In genomic region chr4:87883225-87883875, GRCm38 (mm10) we compare ENCODE assay signal across 11 mouse cellular contexts.
DNase-seq lines count a peak whose midpoint lies in the region; ATAC-seq and TF ChIP-seq lines count a peak whose summit lies in the region.
"Had no signal": no experiment of that assay in that cellular context is flagged by ENCODE, and none has a peak within 500 bp of the region (broad histone marks: within the 10 kb centered on the region; RNA-seq: fewer than 3 reads in every experiment).

No protein-coding gene starts in this region.

- no peak for TF ChIP-seq CTCF in brain, embryonic 14.5 days (IDR thresholded peaks at IDR 0.05; ENCODE audit: borderline replicate concordance, extremely low read depth, insufficient read depth, insufficient read length)

- H3K27ac ChIP-seq in kidney, embryonic 15.5 days: no peak overlapping the region
- no peak overlapping the region for H3K27ac ChIP-seq in hindbrain, embryonic 16.5 days (ENCODE audit: low read depth, low read length)
- H3K27ac ChIP-seq in midbrain, embryonic 15.5 days: peak overlapping the region; percentile 15; the same call in 1 of the 2 replicates

- no peak overlapping the region for H3K4me2 ChIP-seq in kidney, embryonic 15.5 days
- H3K4me2 ChIP-seq in hindbrain, embryonic 16.5 days (ENCODE audit: low read length): no peak overlapping the region
- no peak overlapping the region for H3K4me2 ChIP-seq in midbrain, embryonic 15.5 days
- H3K4me2 ChIP-seq: liver, embryonic 11.5 days had no signal

- no peak overlapping the region for H3K9ac ChIP-seq in kidney, embryonic 15.5 days
- no peak overlapping the region for H3K9ac ChIP-seq in hindbrain, embryonic 16.5 days (ENCODE audit: low read depth, low read length)
- H3K9ac ChIP-seq in midbrain, embryonic 15.5 days: no peak overlapping the region

- H3K27me3 ChIP-seq in kidney, embryonic 15.5 days: no peaks in the 10 kb centered on the region
- H3K27me3 ChIP-seq in hindbrain, embryonic 16.5 days (replicated peaks; ENCODE audit: control insufficient read depth, insufficient read depth, low read length): no peaks in the 10 kb centered on the region
- no peaks in the 10 kb centered on the region for H3K27me3 ChIP-seq in midbrain, embryonic 15.5 days (replicated peaks)
- H3K27me3 ChIP-seq: CH12.LX had no signal

- DNase-seq in kidney, adult 8-10 months: peak; percentile 21 to 32
- peak; percentile 87 for DNase-seq in brain, embryonic 14.5 days (ENCODE audit: low read depth)
- DNase-seq in thymus, postnatal 36 days: no peak
- DNase-seq in thymus, adult 18-20 months: no peak
- DNase-seq in embryo, embryonic 10 days (ENCODE audit: low spot score): no peak
- DNase-seq: lung, postnatal 4 days had no signal

- no peak overlapping the region for H3K4me3 ChIP-seq in kidney, embryonic 15.5 days (replicated peaks)
- no peak overlapping the region for H3K4me3 ChIP-seq in hindbrain, embryonic 16.5 days (ENCODE audit: low read length)
- no peak overlapping the region for H3K4me3 ChIP-seq in midbrain, embryonic 15.5 days

- TF ChIP-seq POLR2A in brain, embryonic 14.5 days (IDR thresholded peaks at IDR 0.05; ENCODE audit: borderline replicate concordance, extremely low read depth, insufficient read depth, insufficient read length, poor library complexity, severe bottlenecking): no peak

- H3K9me3 ChIP-seq in kidney, embryonic 15.5 days (replicated peaks): no peaks in the 10 kb centered on the region
- no peaks in the 10 kb centered on the region for H3K9me3 ChIP-seq in hindbrain, embryonic 16.5 days (ENCODE audit: control insufficient read depth, low read length)
- H3K9me3 ChIP-seq in midbrain, embryonic 15.5 days: no peaks in the 10 kb centered on the region

- no peak for ATAC-seq in kidney, embryonic 15.5 days (replicated peaks; ENCODE audit: low FRiP score)
- ATAC-seq in hindbrain, embryonic 16.5 days: peak; percentile 63; the same call in 1 of the 2 replicates
- peak; percentile 57; the same call in 1 of the 2 replicates for ATAC-seq in midbrain, embryonic 15.5 days (replicated peaks)

- no peaks in the 10 kb centered on the region for H3K36me3 ChIP-seq in kidney, embryonic 15.5 days
- H3K36me3 ChIP-seq in hindbrain, embryonic 16.5 days (ENCODE audit: control insufficient read depth, insufficient read depth, low read length): no peaks in the 10 kb centered on the region
- no peaks in the 10 kb centered on the region for H3K36me3 ChIP-seq in midbrain, embryonic 15.5 days (replicated peaks)

- WGBS in kidney, embryonic 15.5 days: 72% methylated on average over 5 of the region's 5 CpGs
- WGBS in hindbrain, embryonic 16.5 days: 29% methylated on average over 5 of the region's 5 CpGs
- WGBS in midbrain, embryonic 15.5 days: 31% methylated on average over 5 of the region's 5 CpGs

- no peaks in the 10 kb centered on the region for H3K4me1 ChIP-seq in kidney, embryonic 15.5 days
- peaks cover 8% of the 10 kb centered on the region for H3K4me1 ChIP-seq in hindbrain, embryonic 16.5 days (ENCODE audit: control insufficient read depth, insufficient read depth, low read depth, low read length)
- peaks cover 17% of the 10 kb centered on the region for H3K4me1 ChIP-seq in midbrain, embryonic 15.5 days

Comparison
In these comparisons a context has a peak if more than half of its experiments do, and no peak if none do; other contexts are left out.
1. DNase-seq: peak in kidney, adult 8-10 months (2 of 2) and brain, embryonic 14.5 days (single experiment); none in thymus, postnatal 36 days (0 of 2), thymus, adult 18-20 months (0 of 2) and embryo, embryonic 10 days (single experiment).